Mouse (Mus musculus) right cerebral cortex, postnatal 25 days (tissue): ENCODE data around the gene Cbln3.

Experiments used
- DNase-seq: peaks from one replicate; pipeline ENCODE4 v3.0.0; 2022

The Cbln3 gene

DNA sequence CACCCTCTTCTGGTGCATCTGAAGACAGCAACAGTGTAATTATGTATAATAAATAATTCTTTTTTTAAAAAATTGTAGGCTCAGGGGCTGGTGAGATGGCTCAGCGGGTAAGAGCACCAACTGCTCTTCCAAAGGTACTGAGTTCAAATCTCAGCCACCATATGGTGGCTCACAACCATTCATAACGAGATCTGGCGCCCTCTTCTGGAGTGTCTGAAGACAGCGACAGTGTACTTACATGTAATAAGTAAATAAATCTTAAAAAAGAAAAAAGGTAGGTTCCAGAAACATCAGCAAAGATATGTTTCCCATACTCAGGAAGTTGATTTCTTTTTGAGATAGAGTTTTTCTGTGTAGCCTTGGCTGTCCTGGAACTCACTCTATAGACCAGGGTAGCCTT lies 41.4 kb downstream of the Cbln3 start:
- DNase-seq = no peak

DNA sequence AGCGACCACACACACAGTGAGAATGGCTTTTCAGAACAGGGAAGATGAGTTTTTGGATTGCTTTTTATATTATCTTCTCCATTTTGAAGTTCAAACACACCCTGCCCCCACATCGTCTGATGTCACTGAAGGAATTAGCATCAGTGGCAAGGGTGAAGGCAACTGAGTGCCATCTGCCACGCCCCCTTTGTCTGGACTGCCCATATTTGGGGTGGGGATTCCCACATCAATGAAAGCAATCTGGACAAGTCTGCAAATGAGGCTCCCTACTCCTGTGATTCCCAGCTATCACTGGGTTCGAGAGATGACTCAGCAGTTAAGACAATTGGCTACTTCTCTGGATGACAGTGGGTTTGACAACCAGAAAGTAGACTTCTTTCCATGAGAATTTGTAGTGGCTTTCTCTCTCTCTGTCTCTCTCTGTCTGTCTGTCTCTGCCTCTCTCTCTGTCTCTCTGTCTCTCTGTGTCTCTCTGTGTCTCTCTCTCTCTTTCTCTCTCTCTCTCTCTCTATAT lies 43.3 kb downstream of the Cbln3 start:
- no peak for DNase-seq

GRCm38 (mm10) chr14:55838740-55839139 lies 45.5 kb downstream of the Cbln3 start:
- DNase-seq = no peak

DNA sequence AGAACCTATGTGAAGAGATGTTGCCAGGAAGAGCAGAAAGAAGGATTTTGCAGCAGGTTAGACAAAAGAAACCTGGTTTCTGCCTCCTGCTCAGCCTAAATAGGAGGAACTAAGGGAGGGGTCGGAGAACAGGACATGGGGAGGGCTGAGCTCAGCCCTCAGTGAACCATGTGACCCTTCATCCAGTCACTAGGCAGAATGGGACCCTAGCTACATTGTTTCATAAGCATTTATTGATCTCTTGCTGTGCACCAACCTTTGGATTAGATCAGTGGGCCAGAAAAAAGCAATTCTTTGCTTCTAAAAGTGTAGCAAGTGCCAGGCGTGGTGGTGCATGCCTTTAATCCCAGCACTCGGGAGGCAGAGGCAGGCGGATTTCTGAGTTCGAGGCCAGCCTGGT lies 45.9 kb downstream of the Cbln3 start:
- no peak for DNase-seq

GRCm38 (mm10) chr14:55834808-55835533 lies 49.2 kb downstream of the Cbln3 start:
- no peak for DNase-seq

DNA sequence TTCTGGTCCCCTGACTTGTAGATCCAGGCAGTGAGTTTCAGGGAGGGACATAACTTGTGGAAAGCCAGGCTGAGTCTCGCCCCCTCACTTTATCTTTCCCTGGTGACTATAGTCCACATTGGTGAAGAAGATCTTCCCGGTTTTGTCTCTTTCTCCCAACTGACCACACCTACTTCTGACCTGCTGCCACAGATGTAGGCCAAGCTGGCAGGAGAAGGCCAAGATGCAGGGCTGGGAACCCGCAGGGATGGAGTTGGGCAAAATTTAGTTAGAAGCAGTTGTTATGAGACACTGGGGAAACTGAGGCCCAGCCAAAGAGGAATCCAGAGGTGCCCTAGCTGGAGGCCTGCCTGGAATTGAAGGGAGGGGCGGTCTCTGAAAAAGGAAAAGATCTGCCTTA lies 51.1 kb downstream of the Cbln3 start:
- DNase-seq = no peak

GRCm38 (mm10) chr14:55830331-55830730 lies 53.9 kb downstream of the Cbln3 start:
- DNase-seq = no peak

DNA sequence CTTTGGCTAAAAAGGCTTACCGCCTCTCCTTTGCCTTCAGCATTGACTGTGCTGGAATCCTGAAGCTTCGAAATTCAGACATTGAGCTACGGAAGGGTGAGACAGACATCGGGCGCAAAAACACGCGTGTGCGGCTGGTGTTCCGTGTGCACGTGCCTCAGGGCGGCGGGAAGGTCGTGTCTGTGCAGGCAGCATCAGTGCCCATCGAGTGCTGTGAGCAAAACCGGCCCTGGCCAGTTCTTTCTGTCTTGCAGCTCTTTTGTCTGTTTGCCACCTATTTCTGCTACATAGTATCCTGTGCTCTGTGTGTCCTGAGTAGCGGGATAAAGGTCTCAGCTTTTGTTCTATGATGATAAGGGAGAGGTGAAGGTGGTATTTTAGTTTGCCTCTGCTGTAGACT lies 54.3 kb downstream of the Cbln3 start:
- no peak for DNase-seq
